Comparison of ENCODE assay signal across 8 mouse cellular contexts in genomic region chrX:81070210-81070803, GRCm38 (mm10). TPM values are rescaled to one million over a fixed set of nuclear protein-coding genes. Genes with fewer than 3 reads are reported as not detected.
DNase-seq lines count a peak whose midpoint lies in the region; ATAC-seq and TF ChIP-seq lines count a peak whose summit lies in the region.

Gene Tmem47, plus strand, starts transcription at chrX:81070698.

- peaks cover 23% of the 10 kb centered on the region for H3K27me3 ChIP-seq in megakaryocyte, embryonic 14.5 days (replicated peaks)
- no peaks in the 10 kb centered on the region for H3K27me3 ChIP-seq in embryonic facial prominence, embryonic 13.5 days
- H3K27me3 ChIP-seq in kidney, adult 2 months (replicated peaks; ENCODE audit: control insufficient read depth, insufficient read depth, low read length): peaks cover 3% of the 10 kb centered on the region
- no peaks in the 10 kb centered on the region for H3K27me3 ChIP-seq in limb, embryonic 14.5 days (ENCODE audit: control insufficient read depth, insufficient read depth, low read length)
- no peaks in the 10 kb centered on the region for H3K27me3 ChIP-seq in midbrain, embryonic 16.5 days (ENCODE audit: control insufficient read depth, insufficient read depth, low read depth, low read length)

- peaks cover 12% of the 10 kb centered on the region for H3K4me1 ChIP-seq in megakaryocyte, embryonic 14.5 days
- no peaks in the 10 kb centered on the region for H3K4me1 ChIP-seq in embryonic facial prominence, embryonic 13.5 days
- no peaks in the 10 kb centered on the region for H3K4me1 ChIP-seq in kidney, adult 2 months (ENCODE audit: control insufficient read depth, insufficient read depth, low read length)
- no peaks in the 10 kb centered on the region for H3K4me1 ChIP-seq in limb, embryonic 14.5 days (ENCODE audit: control insufficient read depth, insufficient read depth, low read length)
- H3K4me1 ChIP-seq in midbrain, embryonic 16.5 days (ENCODE audit: control insufficient read depth, insufficient read depth, low read length): no peaks in the 10 kb centered on the region

- TF ChIP-seq CTCF in kidney, adult 2 months (conservative IDR thresholded peaks at IDR 0.05; ENCODE audit: insufficient read depth, insufficient read length, low read depth, low read length): no peak

- H3K36me3 ChIP-seq in megakaryocyte, embryonic 14.5 days (replicated peaks; ENCODE audit: low read length): no peaks in the 10 kb centered on the region
- no peaks in the 10 kb centered on the region for H3K36me3 ChIP-seq in embryonic facial prominence, embryonic 13.5 days
- no peaks in the 10 kb centered on the region for H3K36me3 ChIP-seq in kidney, adult 2 months (ENCODE audit: control insufficient read depth, insufficient read depth, low read length)
- H3K36me3 ChIP-seq in limb, embryonic 14.5 days (ENCODE audit: control insufficient read depth, insufficient read depth, low read length): no peaks in the 10 kb centered on the region
- no peaks in the 10 kb centered on the region for H3K36me3 ChIP-seq in midbrain, embryonic 16.5 days (ENCODE audit: control insufficient read depth, insufficient read depth, low read length)

- H3K27ac ChIP-seq in embryonic facial prominence, embryonic 13.5 days: peak within 1 kb of the TSS; percentile 87
- no peak within 1 kb of the TSS for H3K27ac ChIP-seq in kidney, adult 2 months (ENCODE audit: insufficient read depth, low read depth, low read length)
- H3K27ac ChIP-seq in limb, embryonic 14.5 days (replicated peaks; ENCODE audit: low read depth, low read length): peak within 1 kb of the TSS; percentile 82
- H3K27ac ChIP-seq in midbrain, embryonic 16.5 days (ENCODE audit: low read length): peak within 1 kb of the TSS; percentile 83

- peaks cover 13% of the 10 kb centered on the region for H3K9me3 ChIP-seq in megakaryocyte, embryonic 14.5 days
- H3K9me3 ChIP-seq in embryonic facial prominence, embryonic 13.5 days: no peaks in the 10 kb centered on the region
- no peaks in the 10 kb centered on the region for H3K9me3 ChIP-seq in limb, embryonic 14.5 days (ENCODE audit: control insufficient read depth, low read length)
- H3K9me3 ChIP-seq in midbrain, embryonic 16.5 days (replicated peaks; ENCODE audit: control insufficient read depth, low read length, poor library complexity, severe bottlenecking): no peaks in the 10 kb centered on the region

- peak within 1 kb of the TSS; percentile 90 for H3K4me3 ChIP-seq in megakaryocyte, embryonic 14.5 days (replicated peaks)
- peak within 1 kb of the TSS; percentile 58 for H3K4me3 ChIP-seq in embryonic facial prominence, embryonic 13.5 days
- peak within 1 kb of the TSS; percentile 98 for H3K4me3 ChIP-seq in kidney, adult 2 months (ENCODE audit: insufficient read depth, low read depth, low read length)
- H3K4me3 ChIP-seq in limb, embryonic 14.5 days (replicated peaks; ENCODE audit: low read length): peak within 1 kb of the TSS; percentile 60
- H3K4me3 ChIP-seq in midbrain, embryonic 16.5 days (ENCODE audit: low read depth, low read length): peak within 1 kb of the TSS; percentile 66

- 7% methylated on average over 34 of the region's 39 CpGs for WGBS in embryonic facial prominence, embryonic 13.5 days
- WGBS in kidney, adult 2 months: under 1% methylated on average over 28 of the region's 39 CpGs
- 18% methylated on average over 23 of the region's 39 CpGs for WGBS in limb, embryonic 14.5 days
- WGBS in midbrain, embryonic 16.5 days: 7% methylated on average over 29 of the region's 39 CpGs

- peak within 1 kb of the TSS; percentile 55 for H3K4me2 ChIP-seq in embryonic facial prominence, embryonic 13.5 days
- H3K4me2 ChIP-seq in limb, embryonic 14.5 days (replicated peaks; ENCODE audit: low read depth, low read length, severe bottlenecking): peak within 1 kb of the TSS; percentile 48
- peak within 1 kb of the TSS; percentile 53 for H3K4me2 ChIP-seq in midbrain, embryonic 16.5 days (ENCODE audit: low read length)

- DNase-seq in heart, adult 8-10 months (ENCODE audit: low spot score): peak; percentile 42
- DNase-seq in kidney, adult 2 months: peak; percentile 51
- DNase-seq in limb, embryonic 14.5 days (ENCODE audit: low spot score): peak; percentile 75
- peak; percentile 83 for DNase-seq in testis, postnatal 10 days (ENCODE audit: low spot score)

- ATAC-seq in megakaryocyte, adult 5-6 weeks (ENCODE audit: poor library complexity, severe bottlenecking): no peak
- ATAC-seq in embryonic facial prominence, embryonic 13.5 days (ENCODE audit: insufficient number of reproducible peaks, insufficient read depth, low FRiP score, low TSS enrichment, low read depth): peak; percentile 93
- peak; percentile 94 for ATAC-seq in limb, embryonic 14.5 days (ENCODE audit: low FRiP score, low read depth)
- ATAC-seq in midbrain, embryonic 16.5 days: peak; percentile 96

- H3K9ac ChIP-seq in embryonic facial prominence, embryonic 13.5 days: peak within 1 kb of the TSS; percentile 78
- H3K9ac ChIP-seq in limb, embryonic 14.5 days (ENCODE audit: low read depth, low read length, severe bottlenecking): peak within 1 kb of the TSS; percentile 69
- H3K9ac ChIP-seq in midbrain, embryonic 16.5 days (ENCODE audit: low read depth, low read length): peak within 1 kb of the TSS; percentile 74

- TF ChIP-seq POLR2A in kidney, adult 2 months (IDR thresholded peaks at IDR 0.05; ENCODE audit: low read depth, low read length): no peak
- no peak for TF ChIP-seq POLR2A in limb, embryonic 14.5 days (IDR thresholded peaks at IDR 0.05; ENCODE audit: borderline replicate concordance, extremely low read depth, insufficient read depth, insufficient read length)

RNA-seq across cellular contexts. Expression of gene Tmem47, which starts in this region (rescaled TPM):
- not detected in 2 replicates for polyA plus RNA-seq in megakaryocyte, embryonic 14.5 days (2012; ENCODE audit: insufficient read depth, low replicate concordance)
- total RNA-seq in megakaryocyte, adult 5-6 weeks (2015): 0.27 TPM in 1 of 2 replicates, not detected in the other
- 0.11 TPM in 1 of 2 replicates, not detected in the other for total RNA-seq in megakaryocyte, adult 5-6 weeks (2017)
- polyA plus RNA-seq in embryonic facial prominence, embryonic 13.5 days (2015; fragmentation: Nextera tagmentation; extraction: Ambion mirVana): 15.6 and 17.4 TPM in 2 replicates
- 10 to 100 TPM; 16.1 to 36.1 (median 25.4) TPM for total RNA-seq in heart, adult 8-10 months (2022)
- polyA plus RNA-seq in kidney, adult 2 months (2012; rRNA removed): 3.9 and 4.1 TPM in 2 replicates
- polyA plus RNA-seq in limb, embryonic 14.5 days (2012; rRNA removed): 19.3 and 28.1 TPM in 2 replicates
- 23.0 and 24.2 TPM in 2 replicates for polyA plus RNA-seq in limb, embryonic 14.5 days (2014; fragmentation: Nextera tagmentation; extraction: Ambion mirVana)
- polyA plus RNA-seq in midbrain, embryonic 16.5 days (2015; fragmentation: Nextera tagmentation; extraction: Ambion mirVana): 24.8 and 30.0 TPM in 2 replicates

Comparison
In these comparisons a context has a peak if more than half of its experiments do, and no peak if none do; other contexts are left out.
1. RNA of gene Tmem47 (total RNA-seq): 16.1 to 36.1 TPM in heart, adult 8-10 months; 0.11 to 0.27 TPM in megakaryocyte, adult 5-6 weeks; every median in the first group is over 10 times any median in the second.
2. Peak in every context shown above with its lines, with median percentiles within 50 percentile points of each other: H3K4me3 ChIP-seq, H3K4me2 ChIP-seq, H3K9ac ChIP-seq and DNase-seq.